Mouse (Mus musculus) adrenal gland, postnatal 4 days (tissue): Measurements from ENCODE around the gene Cd300lg. TPM values are rescaled to one million over a fixed set of nuclear protein-coding genes. Genes with fewer than 3 reads are reported as not detected.

Experiments used
- DNase-seq, 2 experiments: peaks; one replicate each; pipeline ENCODE4 v3.0.0; 2021 to 2022; ENCODE audit warnings: low spot score in 2 of 2, mixed read lengths in 2 of 2
- total RNA-seq, 2 experiments: library from RNA; stranded (reverse); gene quantifications; 2 replicates each; pipeline ENCODE4 v1.2.3; 2021

Cd300lg gene
- total RNA-seq, 2 experiments from 2014 or later = 10.7 to 15.6 TPM

GRCm38 (mm10) chr11:102096446-102096845 lies 55.1 kb downstream of the Cd300lg start:
- no peak for DNase-seq

- DNase-seq = peak; percentile 58 to 71
Measured at GRCm38 (mm10) chr11:102096887-102097391, 55.6 kb downstream of the Cd300lg start.

DNA sequence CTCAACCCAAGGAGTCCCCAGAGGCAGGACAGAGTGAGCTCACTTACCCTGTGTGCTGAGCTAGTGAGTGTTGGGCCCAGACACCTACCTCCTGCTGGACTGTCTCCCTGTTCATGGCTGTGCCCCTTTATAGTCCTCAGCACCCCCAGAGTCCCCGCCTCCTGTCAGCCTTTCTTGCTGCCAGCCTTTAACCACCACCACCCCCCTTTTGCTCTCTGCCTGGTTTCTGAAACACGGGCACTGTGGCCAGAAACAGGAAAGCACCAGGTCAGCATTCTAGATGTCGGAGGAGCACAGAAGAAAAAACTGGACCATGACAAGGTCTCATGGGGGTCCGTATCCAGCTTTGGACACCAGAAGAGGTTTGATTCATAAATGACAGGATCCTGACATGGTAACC lies 59.9 kb downstream of the Cd300lg start, which contains the start of gene Ppy:
Gene Ppy, minus strand, starts transcription at position 101 of the 400 bp plus-strand sequence.
- DNase-seq = no peak

GRCm38 (mm10) chr11:102102485-102103258 lies 61.4 kb downstream of the Cd300lg start:
- peak; percentile 31 to 41 for DNase-seq

Other genes with a start within 250 kb of the Cd300lg start
- 1 to 10 TPM; 7.1 to 7.8 TPM for gene Meox1, start 147.1 kb upstream of the Cd300lg start, total RNA-seq
- under 1 TPM; 0.20 to 0.25 TPM for gene Sost, start 74.5 kb upstream of the Cd300lg start, total RNA-seq
- gene Cfap97d1, start 57.2 kb upstream of the Cd300lg start, total RNA-seq = not detected
- 10 to 100 TPM; 62.2 to 71.6 TPM for gene Dusp3, start 54.5 kb upstream of the Cd300lg start, total RNA-seq
- 10 to 100 TPM; 19.2 to 24.4 TPM for gene Mpp3, start 13.0 kb upstream of the Cd300lg start, total RNA-seq
- 10 to 100 TPM in 1 of 2 experiments, 1 to 10 TPM in 1; 8.8 to 11.5 TPM for gene Mpp2, start 47.0 kb downstream of the Cd300lg start, total RNA-seq
- gene Ppy, start 59.8 kb downstream of the Cd300lg start, total RNA-seq = 1 to 10 TPM in 1 of 2 experiments, not detected in 1; 7.4 TPM
- gene Pyy, start 66.3 kb downstream of the Cd300lg start, total RNA-seq = 10 to 100 TPM in 1 of 2 experiments, not detected in 1; 25.9 TPM
- gene Nags, start 104.0 kb downstream of the Cd300lg start, total RNA-seq = 1 to 10 TPM; 1.3 to 3.1 TPM
- 10 to 100 TPM; 21.8 to 22.5 TPM for gene Tmem101, start 114.9 kb downstream of the Cd300lg start, total RNA-seq
- 10 to 100 TPM; 83.5 to 83.6 TPM for gene Lsm12, start 143.8 kb downstream of the Cd300lg start, total RNA-seq
- gene G6pc3, start 148.1 kb downstream of the Cd300lg start, total RNA-seq = 10 to 100 TPM; 86.3 to 93.3 TPM
- 100 to 1,000 TPM; 123 to 125 TPM for gene Hdac5, start 188.7 kb downstream of the Cd300lg start, total RNA-seq
- 1 to 10 TPM; 4.8 to 6.0 TPM for gene BC030867, start 207.4 kb downstream of the Cd300lg start, total RNA-seq
- gene Asb16, start 227.2 kb downstream of the Cd300lg start, total RNA-seq = under 1 TPM; 0.53 to 0.79 TPM
- gene Tmub2, start 243.4 kb downstream of the Cd300lg start, total RNA-seq = 10 to 100 TPM; 56.5 to 58.3 TPM